Mouse (Mus musculus) mouse trophoblast stem cell (cell line): ENCODE results near the gene Kif3a.

ENCODE experiments used
- in situ Hi-C, 2 experiments: fragments of 300-500 bp; cut with MseI, MboI; formaldehyde crosslinking; loops; 2 replicates in 1 of 2; 3 replicates in 1 of 2; pipeline ENCODE4 v1.15.1; 2025

The Kif3a gene

GRCm38 (mm10) chr11:53616748-53617558, 49.8 kb downstream of the Kif3a start:
- in situ Hi-C loops: no loop called here

DNA sequence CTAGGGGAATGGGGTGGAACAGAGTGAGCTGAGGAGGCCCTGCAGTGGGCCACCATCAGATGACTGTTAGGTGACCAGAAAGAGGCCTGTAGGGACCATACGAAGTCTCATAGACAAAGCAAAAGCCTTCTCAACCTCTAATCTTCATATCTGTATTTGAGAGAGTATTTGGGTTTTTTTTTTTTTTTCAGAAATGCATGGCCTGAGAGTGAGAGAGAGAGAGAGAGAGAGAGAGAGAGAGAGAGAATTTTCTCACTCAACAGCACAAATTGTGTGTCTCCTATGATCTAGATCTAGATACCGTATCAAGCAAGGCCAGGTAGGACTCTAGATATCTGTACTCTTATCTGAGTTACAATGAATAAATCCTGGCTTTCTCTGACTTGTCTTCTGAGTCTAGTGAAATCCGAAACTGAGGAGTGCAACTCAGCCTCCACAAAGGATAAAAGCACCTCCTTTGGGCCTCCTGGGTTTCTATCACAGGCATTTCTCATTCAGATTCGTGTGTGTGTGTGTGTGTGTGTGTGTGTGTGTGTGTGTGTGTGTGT, 50.5 kb downstream of the Kif3a start:
- in situ Hi-C loops: no loop called here

- in situ Hi-C loops: no loop called here
These were observed 51.5 kb downstream of the Kif3a start, which contains the start of gene Il4 for GRCm38 (mm10) chr11:53618619-53619198. Gene Il4 (minus strand): TSS chr11:53618669.

DNA sequence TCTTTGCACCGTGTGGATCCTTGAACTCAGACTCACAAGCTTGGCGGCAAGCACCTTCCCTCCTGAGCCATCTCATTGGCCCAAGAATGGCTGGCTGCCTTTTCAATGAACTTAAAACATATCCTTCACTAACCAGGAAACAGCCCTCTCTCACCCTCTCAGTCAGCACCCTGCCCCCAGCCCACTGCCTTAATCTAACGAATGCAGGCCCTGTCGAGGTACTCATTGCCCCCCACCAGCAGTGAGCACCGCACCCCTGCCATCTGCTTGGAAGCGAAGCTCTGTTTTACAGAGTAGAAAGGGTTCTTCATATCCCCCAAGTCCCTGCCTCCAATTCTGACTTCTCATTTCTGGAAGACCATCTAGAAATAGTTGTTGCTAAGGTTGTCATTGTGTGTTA, 52.2 kb downstream of the Kif3a start:
- in situ Hi-C loops: no loop called here

DNA sequence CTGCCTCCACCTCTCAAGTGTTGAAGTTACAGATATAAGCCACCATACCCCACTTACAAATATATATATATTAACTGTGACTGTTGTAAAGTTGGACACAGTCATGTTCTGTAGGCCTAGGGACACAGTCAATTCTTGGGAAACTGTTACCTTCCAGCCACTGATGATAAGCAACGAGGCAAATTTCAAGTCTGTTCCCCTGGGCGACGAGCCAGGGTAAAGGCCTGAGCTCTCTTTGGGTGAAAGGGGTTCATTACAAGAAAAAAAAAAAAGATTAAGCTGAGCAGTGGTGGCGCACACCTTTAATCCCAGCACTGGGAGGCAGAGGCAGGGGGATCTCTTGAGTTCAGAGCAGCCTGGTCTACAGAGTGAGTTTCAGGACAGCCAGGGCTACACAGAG, 52.9 kb downstream of the Kif3a start:
- in situ Hi-C loops: no loop called here

DNA sequence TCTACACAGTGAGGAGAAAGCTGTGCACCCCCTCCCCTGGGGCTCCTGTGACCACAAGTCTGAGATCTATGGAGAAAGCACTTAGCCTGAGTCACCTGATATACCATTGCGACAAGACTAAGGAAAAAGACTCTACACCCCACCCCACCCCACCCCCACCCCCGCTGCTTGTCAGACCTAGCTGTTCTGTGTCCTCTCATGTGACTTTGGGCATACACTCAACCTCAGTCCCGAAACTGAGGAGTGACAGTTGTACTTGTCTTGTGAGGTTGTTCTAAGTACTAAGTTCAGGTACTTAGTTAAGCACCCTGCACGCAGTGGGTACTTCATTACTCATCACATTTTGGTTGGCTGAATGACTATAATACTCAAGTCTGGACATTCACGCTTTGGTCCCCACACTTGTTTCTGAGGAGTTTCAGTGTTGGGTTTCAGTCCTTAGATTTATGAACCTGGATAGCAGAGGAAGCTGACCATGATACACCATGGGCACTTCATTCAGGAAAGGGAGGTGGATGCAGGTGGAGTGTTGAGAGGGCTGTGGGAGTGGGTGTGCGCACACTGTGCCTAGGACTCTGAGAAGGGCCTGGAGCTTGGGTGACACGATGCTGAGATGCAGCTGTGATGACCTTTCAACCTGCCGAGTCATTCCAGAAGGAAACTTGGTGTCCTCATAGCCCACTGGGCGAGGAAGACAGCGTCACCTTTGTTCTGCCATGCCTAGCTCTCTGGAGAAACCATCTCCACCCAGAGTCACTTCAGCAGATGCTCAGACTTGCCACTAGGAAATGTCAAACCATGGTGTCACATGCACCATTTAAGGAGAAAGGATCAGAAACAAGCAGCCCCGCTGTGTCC, 54.6 kb downstream of the Kif3a start:
- in situ Hi-C loops: no loop called here

- in situ Hi-C loops: no loop called here
These were observed 55.2 kb downstream of the Kif3a start for GRCm38 (mm10) chr11:53622440-53622806.

DNA sequence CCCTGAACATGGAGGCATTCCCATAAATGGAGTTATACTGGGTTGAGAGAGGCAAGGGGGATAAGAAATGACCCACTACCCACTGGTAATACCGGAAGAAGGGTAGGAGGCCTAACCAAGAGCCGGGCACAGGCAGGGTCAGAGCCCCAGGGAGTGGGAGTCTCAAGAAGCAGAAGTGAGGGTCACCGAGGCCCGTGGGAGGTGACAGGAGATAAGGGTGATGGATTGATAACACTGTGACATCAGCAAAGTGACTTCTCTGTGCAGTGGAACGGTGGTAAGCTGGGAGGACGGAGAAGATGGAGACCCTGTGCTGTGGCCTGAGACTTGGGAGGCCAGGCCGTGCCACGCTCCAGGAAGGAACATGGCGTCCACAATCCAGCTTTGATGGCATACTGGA, 56.4 kb downstream of the Kif3a start:
- in situ Hi-C loops: no loop called here

DNA sequence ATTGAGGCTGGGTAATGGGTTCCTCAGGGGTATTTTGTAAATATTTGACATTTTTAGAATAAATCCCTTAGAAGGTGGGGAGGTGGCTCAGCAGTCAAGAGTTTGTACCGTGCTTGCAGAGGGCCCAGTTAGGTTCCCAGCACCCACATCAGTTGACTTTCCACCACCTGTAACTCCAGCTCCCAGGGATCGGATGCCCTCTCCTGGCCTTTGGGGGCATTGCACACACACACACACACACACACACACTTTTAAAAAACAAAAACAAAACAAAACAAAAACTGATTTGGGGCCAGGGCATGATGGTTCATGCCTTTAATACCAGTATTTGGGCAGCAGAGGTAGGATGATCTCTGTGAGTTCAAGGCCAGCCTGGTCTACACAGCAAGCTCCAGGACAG, 56.9 kb downstream of the Kif3a start:
- in situ Hi-C loops: no loop called here

GRCm38 (mm10) chr11:53626802-53627373, 59.7 kb downstream of the Kif3a start:
- in situ Hi-C loops: no loop called here

- in situ Hi-C loops: no loop called here
These were observed 60.7 kb downstream of the Kif3a start for GRCm38 (mm10) chr11:53627859-53628258.

DNA sequence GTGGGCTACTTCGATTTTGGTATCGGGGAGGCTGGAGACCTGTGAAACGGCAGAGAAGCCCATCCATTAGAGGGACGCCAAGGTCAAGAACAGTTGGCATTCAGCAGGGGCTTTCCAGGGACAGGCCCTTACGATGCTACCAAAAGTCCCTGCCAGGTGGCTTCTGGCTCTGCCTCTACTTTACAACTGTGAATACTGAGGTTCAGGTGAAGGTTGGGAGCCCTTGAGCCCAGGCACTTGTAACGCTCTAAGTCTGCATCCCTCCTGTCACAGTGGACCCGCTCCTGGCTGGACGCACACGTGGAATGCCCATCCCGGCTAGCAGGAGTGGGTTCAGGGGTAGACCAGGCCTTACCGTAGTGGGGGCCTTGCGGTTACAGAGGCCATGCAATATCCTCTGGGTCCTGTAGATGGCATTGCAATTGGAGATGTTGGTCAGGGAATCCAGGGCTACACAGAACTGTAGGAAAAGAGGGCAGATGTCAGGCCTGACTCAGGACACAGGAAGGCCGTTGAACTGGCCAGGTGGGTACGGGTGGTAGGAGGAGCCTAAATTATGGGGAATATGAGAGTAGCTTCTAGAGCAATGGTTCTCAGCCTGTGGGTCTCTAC, 65.0 kb downstream of the Kif3a start:
- in situ Hi-C loops: no loop called here

GRCm38 (mm10) chr11:53633644-53634043, 66.5 kb downstream of the Kif3a start:
- in situ Hi-C loops: no loop called here

GRCm38 (mm10) chr11:53634556-53634955, 67.4 kb downstream of the Kif3a start, which contains the start of gene Il13:
Gene Il13 (minus strand): TSS chr11:53634702.
- in situ Hi-C loops: no loop called here

DNA sequence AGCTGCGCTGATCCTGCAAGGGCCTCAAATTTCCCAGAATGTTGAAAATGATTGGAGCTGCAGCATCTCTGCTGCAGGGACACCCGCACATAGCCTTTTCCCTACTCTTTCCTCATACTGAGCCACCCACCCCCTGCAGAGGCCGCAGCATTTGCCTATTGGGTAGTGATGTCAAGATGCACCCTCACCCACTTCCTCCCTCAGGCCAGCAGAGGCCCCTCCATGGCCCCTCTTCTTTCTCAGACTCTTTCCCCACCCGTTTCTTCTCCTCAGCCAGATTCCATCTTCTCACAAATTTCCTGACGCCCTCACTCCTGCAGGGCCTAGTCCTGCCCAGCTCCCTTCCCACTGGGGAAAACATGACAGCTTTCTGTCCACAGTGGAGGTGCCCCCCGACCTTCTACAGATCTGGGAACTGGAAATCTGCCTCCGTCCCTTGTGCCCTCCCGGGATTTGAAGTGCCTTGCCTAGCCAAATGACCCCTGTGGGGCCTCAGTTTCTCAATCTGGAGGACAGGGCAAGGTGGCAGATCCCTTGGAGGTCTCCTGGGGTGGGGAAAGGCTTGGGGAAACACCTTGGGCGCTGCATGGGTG, 68.5 kb downstream of the Kif3a start:
- in situ Hi-C loops: no loop called here

GRCm38 (mm10) chr11:53636183-53636646, 69.0 kb downstream of the Kif3a start:
- in situ Hi-C loops: no loop called here

GRCm38 (mm10) chr11:53637046-53637802, 70.0 kb downstream of the Kif3a start:
- in situ Hi-C loops: no loop called here

DNA sequence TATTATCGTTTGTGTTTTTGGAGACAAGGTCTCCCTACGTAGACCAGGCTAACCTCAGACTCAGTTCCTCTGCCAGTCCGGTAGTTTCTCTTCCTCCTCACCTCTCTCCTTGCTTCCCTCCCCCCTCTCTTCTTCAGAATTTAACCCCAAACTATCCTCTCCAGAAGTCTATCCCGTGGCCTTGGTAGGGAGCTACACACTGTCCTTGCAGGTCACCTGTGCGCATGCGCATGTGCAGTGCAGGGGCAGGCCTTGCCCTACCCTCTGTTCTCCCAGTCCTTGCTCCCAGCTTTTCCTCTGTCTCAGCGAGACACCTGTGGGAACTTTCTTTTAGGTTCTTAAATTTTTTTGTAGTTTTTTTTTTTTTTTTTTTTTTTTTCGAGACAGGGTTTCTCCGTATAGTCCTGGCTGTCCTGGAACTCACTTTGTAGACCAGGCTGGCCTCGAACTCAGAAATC, 70.7 kb downstream of the Kif3a start:
- in situ Hi-C loops: no loop called here

GRCm38 (mm10) chr11:53642744-53643279, 75.6 kb downstream of the Kif3a start:
- in situ Hi-C loops: no loop called here

DNA sequence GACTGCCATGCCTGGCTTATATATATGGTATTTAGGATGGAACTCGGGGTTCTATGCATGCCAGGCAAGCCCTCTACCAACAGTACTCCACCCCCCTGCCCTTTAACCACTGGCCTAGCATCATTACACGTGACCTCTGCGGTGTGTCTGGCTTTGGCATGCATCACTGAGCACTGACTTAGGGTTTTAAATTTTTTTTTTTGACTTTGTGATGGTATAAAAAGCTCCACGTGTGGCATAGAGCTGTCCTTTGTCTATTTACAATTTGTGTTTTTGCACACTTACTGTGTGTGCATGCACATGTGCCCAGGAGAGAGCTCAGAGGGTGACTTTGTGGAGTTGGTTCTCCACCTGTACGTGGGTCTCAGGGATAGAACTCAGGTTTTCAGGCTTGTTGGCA, 76.8 kb downstream of the Kif3a start:
- in situ Hi-C loops: no loop called here
